Mouse (Mus musculus) embryonic facial prominence, embryonic 12.5 days (tissue): Measurements from ENCODE around the gene Gad1. TPM values are rescaled to one million over a fixed set of nuclear protein-coding genes. Genes with fewer than 3 reads are reported as not detected.

ENCODE experiments used
- ATAC-seq: fragments of 200-750 bp; cut with Nextera tagmentation; 2 replicates; pipeline ENCODE4 v1.8.0; 2017; ENCODE audit not compliant: insufficient number of reproducible peaks, insufficient read depth, low FRiP score, low TSS enrichment
- H3K27ac ChIP-seq: fragments of 300-500 bp; sonication (generic); 2 replicates; pipeline ENCODE4 v1.5.1; 2016; ENCODE audit warnings: mild to moderate bottlenecking
- H3K27me3 ChIP-seq: fragments of 300-500 bp; sonication (generic); 2 replicates; pipeline ENCODE4 v1.6.1; 2016; ENCODE audit warnings: mild to moderate bottlenecking, moderate library complexity
- H3K36me3 ChIP-seq: fragments of 300-500 bp; sonication (generic); 2 replicates; pipeline ENCODE4 v1.6.1; 2016; ENCODE audit warnings: mild to moderate bottlenecking
- H3K4me1 ChIP-seq: fragments of 300-500 bp; sonication (generic); 2 replicates; pipeline ENCODE4 v1.6.1; 2016
- H3K4me2 ChIP-seq: fragments of 300-500 bp; sonication (generic); replicated peaks from 2 replicates; pipeline ENCODE4 v1.6.1; 2016; ENCODE audit warnings: mild to moderate bottlenecking, moderate library complexity
- H3K4me3 ChIP-seq: fragments of 300-500 bp; sonication (generic); 2 replicates; pipeline ENCODE4 v1.5.1; 2016; ENCODE audit warnings: mild to moderate bottlenecking
- H3K9ac ChIP-seq: fragments of 300-500 bp; sonication (generic); 2 replicates; pipeline ENCODE4 v1.6.1; 2016; ENCODE audit warnings: mild to moderate bottlenecking, moderate library complexity
- H3K9me3 ChIP-seq: fragments of 300-500 bp; sonication (generic); 2 replicates; pipeline ENCODE4 v1.6.1; 2016; ENCODE audit warnings: mild to moderate bottlenecking, moderate library complexity
- WGBS: fragments of 180-500 bp; shearing (Covaris S2); methylation state at CpG from one replicate; pipeline ENCODE4 v1.1.7; 2016; 5-methylcytosine and 5-hydroxymethylcytosine counted together
- polyA plus RNA-seq: library from polyadenylated mRNA; unstranded; fragments of >200 nt; fragmentation: Nextera tagmentation; extraction: Ambion mirVana; gene quantifications from 2 replicates; pipeline ENCODE4 v1.2.1, GENCODE M21; 2016

Gene Gad1
- polyA plus RNA-seq, 1 experiment from 2014 or later, result 0.96 TPM

DNA sequence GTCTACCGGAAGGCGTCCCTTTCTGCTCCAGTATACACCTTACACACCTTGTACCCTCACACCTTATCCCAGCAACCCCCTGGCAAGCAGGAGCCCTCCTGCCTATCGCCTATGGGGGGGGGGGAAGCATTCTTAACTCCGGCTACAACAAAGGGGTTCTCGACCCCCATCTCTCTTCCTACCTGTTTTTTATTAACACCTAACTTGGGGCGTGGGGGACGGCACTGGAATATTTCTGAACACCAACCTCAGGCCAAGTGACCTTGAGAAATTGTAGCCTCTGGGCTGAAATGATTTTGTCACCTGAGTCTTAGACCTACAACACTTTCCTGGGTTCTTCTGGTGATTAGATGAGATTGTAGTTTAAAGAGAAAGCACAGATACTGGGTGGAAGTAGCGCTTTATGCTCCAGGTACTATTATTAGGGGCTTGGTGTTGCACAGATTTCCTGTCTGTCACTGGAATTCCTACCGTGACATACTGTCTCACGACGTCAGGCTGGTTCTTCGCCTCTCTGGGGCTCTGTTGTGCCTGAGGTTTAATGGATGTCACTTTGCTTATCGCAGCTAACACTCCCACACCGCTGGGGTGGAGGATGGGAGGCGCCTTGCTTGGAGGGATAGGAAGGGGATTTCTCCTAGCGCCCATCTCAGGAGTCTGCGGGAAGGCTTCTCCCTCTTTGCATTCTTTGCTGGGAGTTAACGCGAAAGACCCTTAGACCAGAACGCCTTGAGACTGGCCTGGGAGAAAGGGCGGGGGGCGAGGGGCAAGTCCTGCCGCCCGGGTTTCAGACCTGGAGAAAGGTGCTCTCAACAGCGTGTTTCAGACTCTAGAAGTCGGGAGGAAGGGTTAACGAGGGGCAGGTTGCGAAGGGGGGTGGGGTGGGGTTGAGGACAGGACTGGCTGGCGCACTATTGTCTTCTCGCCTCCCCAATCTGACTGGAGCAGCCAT is 13.1 kb downstream of the Gad1 start:
- ATAC-seq, result no peak
- Histone ChIP-seq H3K27me3 (peaks cover 97% of the 10 kb centered on the region), H3K4me2 (peak overlapping the region; percentile 30), H3K27ac (no peak overlapping the region), H3K36me3 (no peaks in the 10 kb centered on the region), H3K4me1 (peaks cover 58% of the 10 kb centered on the region), H3K4me3 (0 out of 2 replicates have a peak overlapping the region, but pooled peaks have one; percentile 4), H3K9ac (no peak overlapping the region), H3K9me3 (no peaks in the 10 kb centered on the region)
- 2% methylated on average over 30 of the region's 30 CpGs for WGBS

DNA sequence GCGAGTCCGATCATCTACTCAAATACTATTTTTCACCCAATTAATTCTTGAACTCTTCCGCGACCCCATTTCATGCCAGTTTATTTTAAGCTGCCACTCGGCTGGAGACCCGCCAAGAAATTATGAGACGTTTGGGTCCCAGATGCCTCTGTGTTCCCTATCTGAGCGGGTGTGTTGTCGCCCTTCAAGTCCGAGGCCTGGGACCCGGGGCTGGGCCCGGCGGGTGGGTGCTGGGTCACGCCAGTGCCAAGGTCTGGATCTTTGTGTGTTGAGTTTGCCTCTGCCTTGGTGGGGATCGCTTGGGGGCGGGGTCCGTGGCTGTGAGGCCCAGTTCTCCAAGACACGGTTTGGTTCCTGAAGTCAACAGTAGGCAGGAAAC is 13.7 kb downstream of the Gad1 start:
- 0 out of 2 replicates have a peak overlapping the region, but pooled peaks have one; percentile 1 for H3K4me3 ChIP-seq
- H3K36me3 ChIP-seq, result no peaks in the 10 kb centered on the region
- peaks cover 98% of the 10 kb centered on the region for H3K27me3 ChIP-seq
- peaks cover 53% of the 10 kb centered on the region for H3K4me1 ChIP-seq
- H3K27ac ChIP-seq, result no peak overlapping the region
- no peak for ATAC-seq
- peak overlapping the region; percentile 30 for H3K4me2 ChIP-seq
- H3K9me3 ChIP-seq, result no peaks in the 10 kb centered on the region
- WGBS, result under 1% methylated on average over 18 of the region's 18 CpGs
- H3K9ac ChIP-seq, result no peak overlapping the region

DNA sequence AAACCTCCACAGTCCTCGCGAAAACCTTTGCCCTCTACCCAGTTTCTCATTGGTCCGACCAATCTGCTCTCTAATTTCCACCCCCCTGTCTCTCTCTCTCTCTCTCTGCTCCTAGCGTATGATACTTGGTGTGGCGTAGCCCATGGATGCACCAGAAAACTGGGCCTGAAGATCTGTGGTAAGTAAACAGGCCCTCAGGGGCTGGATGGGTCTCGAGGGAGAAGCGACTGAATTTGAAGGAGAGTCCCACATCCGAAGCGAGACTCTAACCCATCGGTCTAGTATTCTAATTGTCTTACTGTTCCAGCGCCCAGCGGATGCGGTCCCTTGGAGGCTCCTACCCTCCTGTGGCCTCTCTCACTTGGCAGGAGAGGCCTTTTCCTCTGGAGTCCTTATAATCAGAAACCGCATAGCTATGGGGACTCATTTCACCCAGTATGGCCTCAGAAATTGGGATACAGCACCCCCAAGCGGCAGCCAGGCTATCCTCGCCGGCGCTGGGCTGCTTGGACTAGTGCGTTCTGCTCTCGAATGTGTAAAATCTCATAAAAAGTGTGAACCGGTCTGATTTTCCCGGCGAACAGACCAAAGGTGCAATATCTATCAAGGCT is 14.3 kb downstream of the Gad1 start:
- peak overlapping the region; percentile 30; the same call in 1 of the 2 replicates for H3K4me2 ChIP-seq
- peaks cover 99% of the 10 kb centered on the region for H3K27me3 ChIP-seq
- no peaks in the 10 kb centered on the region for H3K9me3 ChIP-seq
- no peak for ATAC-seq
- H3K9ac ChIP-seq, result no peak overlapping the region
- peaks cover 49% of the 10 kb centered on the region for H3K4me1 ChIP-seq
- WGBS, result 3% methylated on average over 23 of the region's 23 CpGs
- 0 out of 2 replicates have a peak overlapping the region, but pooled peaks have one; percentile 23 for H3K4me3 ChIP-seq
- no peaks in the 10 kb centered on the region for H3K36me3 ChIP-seq
- H3K27ac ChIP-seq, result no peak overlapping the region

GRCm38 (mm10) chr2:70567682-70568077 is 14.8 kb downstream of the Gad1 start:
- Histone ChIP-seq H3K4me3 (peak overlapping the region; percentile 23; the same call in 1 of the 2 replicates), H3K4me2 (peak overlapping the region; percentile 49), H3K4me1 (peaks cover 45% of the 10 kb centered on the region), H3K27ac (no peak overlapping the region), H3K9me3 (no peaks in the 10 kb centered on the region), H3K36me3 (no peaks in the 10 kb centered on the region), H3K9ac (no peak overlapping the region), H3K27me3 (peaks cover 99% of the 10 kb centered on the region)
- ATAC-seq, result no peak
- WGBS, result under 1% methylated on average over 12 of the region's 12 CpGs

GRCm38 (mm10) chr2:70568198-70568941 is 15.5 kb downstream of the Gad1 start:
- Histone ChIP-seq H3K9ac (0 out of 2 replicates have a peak overlapping the region, but pooled peaks have one; percentile 20), H3K4me2 (peak overlapping the region; percentile 49), H3K9me3 (no peaks in the 10 kb centered on the region), H3K27ac (no peak overlapping the region), H3K4me3 (peak overlapping the region; percentile 23), H3K4me1 (peaks cover 38% of the 10 kb centered on the region), H3K27me3 (peaks cover 97% of the 10 kb centered on the region), H3K36me3 (no peaks in the 10 kb centered on the region)
- no peak for ATAC-seq
- under 1% methylated on average over 34 of the region's 34 CpGs for WGBS

DNA sequence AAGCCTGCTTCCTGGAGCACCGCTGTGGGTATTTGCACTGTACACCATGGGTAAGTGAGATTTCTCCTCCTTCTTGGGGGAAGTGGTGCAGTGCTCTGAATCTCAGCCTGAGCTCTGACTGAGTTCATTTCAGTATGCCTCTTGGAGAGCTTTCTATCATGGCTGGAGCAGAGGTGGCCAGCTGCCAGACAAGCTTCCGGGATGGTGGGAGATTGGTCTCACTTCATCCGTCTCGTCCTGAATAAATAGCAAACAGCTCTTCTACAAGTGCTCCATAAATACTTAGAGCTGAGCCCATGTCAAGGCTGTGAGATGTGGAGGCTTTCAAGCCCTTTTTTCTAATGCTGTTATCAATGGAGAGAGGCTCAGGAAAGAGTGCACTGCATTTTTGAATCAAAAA is 18.8 kb downstream of the Gad1 start:
- Histone ChIP-seq H3K4me2 (no peak overlapping the region), H3K4me3 (no peak overlapping the region), H3K27me3 (peaks cover 67% of the 10 kb centered on the region), H3K36me3 (no peaks in the 10 kb centered on the region), H3K27ac (no peak overlapping the region), H3K4me1 (peaks cover 24% of the 10 kb centered on the region), H3K9me3 (no peaks in the 10 kb centered on the region), H3K9ac (no peak overlapping the region)
- 81% methylated on average over 4 of the region's 4 CpGs for WGBS
- no peak for ATAC-seq

- Histone ChIP-seq H3K9me3 (no peaks in the 10 kb centered on the region), H3K27me3 (peaks cover 61% of the 10 kb centered on the region), H3K4me3 (no peak overlapping the region), H3K4me2 (no peak overlapping the region), H3K36me3 (no peaks in the 10 kb centered on the region), H3K4me1 (peaks cover 19% of the 10 kb centered on the region), H3K9ac (no peak overlapping the region), H3K27ac (no peak overlapping the region)
- WGBS, result 44% methylated on average over 9 of the region's 9 CpGs
- ATAC-seq, result no peak
Measured at GRCm38 (mm10) chr2:70572251-70572650, 19.4 kb downstream of the Gad1 start.

- ATAC-seq, result no peak
- H3K9ac ChIP-seq, result no peak overlapping the region
- H3K9me3 ChIP-seq, result no peaks in the 10 kb centered on the region
- H3K27me3 ChIP-seq, result peaks cover 47% of the 10 kb centered on the region
- H3K36me3 ChIP-seq, result no peaks in the 10 kb centered on the region
- H3K4me2 ChIP-seq, result no peak overlapping the region
- H3K4me1 ChIP-seq, result peaks cover 4% of the 10 kb centered on the region; the same call in 1 of the 2 replicates
- H3K27ac ChIP-seq, result no peak overlapping the region
- WGBS, result 73% methylated on average over 8 of the region's 8 CpGs
- H3K4me3 ChIP-seq, result no peak overlapping the region
Measured at GRCm38 (mm10) chr2:70573544-70574210, 20.8 kb downstream of the Gad1 start.

DNA sequence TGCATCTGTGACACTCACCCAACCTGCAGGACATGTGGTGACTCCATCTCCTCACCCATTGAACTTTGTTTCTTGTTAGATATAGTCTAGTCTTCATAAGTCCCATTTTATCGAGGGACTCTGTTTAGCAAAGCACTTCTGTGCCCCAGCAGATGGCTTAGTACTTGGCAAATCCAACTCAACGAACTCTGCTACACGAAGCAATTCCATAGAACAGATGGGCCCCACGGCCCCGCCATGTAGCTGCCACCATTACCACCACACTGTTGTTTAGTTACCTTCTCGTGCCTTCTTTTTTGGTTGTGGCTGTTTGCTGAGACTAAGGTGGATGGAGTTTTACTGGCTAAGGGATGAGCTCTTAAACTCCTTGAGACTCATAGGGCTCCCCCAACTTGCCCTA is 35.3 kb downstream of the Gad1 start:
- 82% methylated on average over 6 of the region's 6 CpGs for WGBS
- Histone ChIP-seq H3K27ac (no peak overlapping the region), H3K9me3 (no peaks in the 10 kb centered on the region), H3K4me1 (no peaks in the 10 kb centered on the region), H3K4me3 (no peak overlapping the region), H3K36me3 (no peaks in the 10 kb centered on the region), H3K27me3 (no peaks in the 10 kb centered on the region), H3K4me2 (no peak overlapping the region), H3K9ac (no peak overlapping the region)
- no peak for ATAC-seq

DNA sequence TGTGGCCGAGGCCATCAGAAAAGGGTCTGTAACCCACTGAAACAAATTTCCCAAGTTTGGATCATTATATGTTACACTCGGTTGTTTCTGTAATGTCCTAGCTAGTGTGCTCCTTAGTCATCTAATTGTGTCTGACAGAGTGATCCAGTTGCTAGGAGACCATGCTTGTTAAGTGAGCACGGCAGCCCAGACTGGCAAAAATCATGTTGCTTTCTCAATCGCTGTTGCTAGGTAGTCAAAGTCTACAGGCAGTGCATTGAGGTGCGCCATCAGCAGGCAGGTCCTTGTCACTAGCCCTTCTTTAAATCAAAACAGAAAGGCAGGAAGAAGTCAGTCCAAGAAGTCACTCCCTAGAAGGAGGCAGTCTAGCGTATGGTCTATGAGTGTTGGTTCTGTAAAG is 39.6 kb downstream of the Gad1 start:
- Histone ChIP-seq H3K9ac (no peak overlapping the region), H3K36me3 (no peaks in the 10 kb centered on the region), H3K27ac (no peak overlapping the region), H3K4me1 (no peaks in the 10 kb centered on the region), H3K9me3 (no peaks in the 10 kb centered on the region), H3K4me3 (no peak overlapping the region), H3K4me2 (no peak overlapping the region), H3K27me3 (no peaks in the 10 kb centered on the region)
- WGBS, result 68% methylated on average over 6 of the region's 6 CpGs
- ATAC-seq, result no peak

- Histone ChIP-seq H3K4me1 (no peaks in the 10 kb centered on the region), H3K9ac (no peak overlapping the region), H3K4me3 (no peak overlapping the region), H3K4me2 (no peak overlapping the region), H3K9me3 (no peaks in the 10 kb centered on the region), H3K36me3 (no peaks in the 10 kb centered on the region), H3K27me3 (no peaks in the 10 kb centered on the region), H3K27ac (no peak overlapping the region)
- WGBS, result 84% methylated on average over 5 of the region's 5 CpGs
- ATAC-seq, result no peak
Measured at GRCm38 (mm10) chr2:70593670-70594069, 40.8 kb downstream of the Gad1 start.
